Mouse (Mus musculus) frontal cortex, postnatal 36 days (tissue): ENCODE results near the gene Fgf16.

Experiments
- DNase-seq, 2 experiments: peaks; one replicate each; pipeline ENCODE4 v3.0.0; 2022; ENCODE audit warnings: low spot score in 2 of 2

The Fgf16 gene

DNA sequence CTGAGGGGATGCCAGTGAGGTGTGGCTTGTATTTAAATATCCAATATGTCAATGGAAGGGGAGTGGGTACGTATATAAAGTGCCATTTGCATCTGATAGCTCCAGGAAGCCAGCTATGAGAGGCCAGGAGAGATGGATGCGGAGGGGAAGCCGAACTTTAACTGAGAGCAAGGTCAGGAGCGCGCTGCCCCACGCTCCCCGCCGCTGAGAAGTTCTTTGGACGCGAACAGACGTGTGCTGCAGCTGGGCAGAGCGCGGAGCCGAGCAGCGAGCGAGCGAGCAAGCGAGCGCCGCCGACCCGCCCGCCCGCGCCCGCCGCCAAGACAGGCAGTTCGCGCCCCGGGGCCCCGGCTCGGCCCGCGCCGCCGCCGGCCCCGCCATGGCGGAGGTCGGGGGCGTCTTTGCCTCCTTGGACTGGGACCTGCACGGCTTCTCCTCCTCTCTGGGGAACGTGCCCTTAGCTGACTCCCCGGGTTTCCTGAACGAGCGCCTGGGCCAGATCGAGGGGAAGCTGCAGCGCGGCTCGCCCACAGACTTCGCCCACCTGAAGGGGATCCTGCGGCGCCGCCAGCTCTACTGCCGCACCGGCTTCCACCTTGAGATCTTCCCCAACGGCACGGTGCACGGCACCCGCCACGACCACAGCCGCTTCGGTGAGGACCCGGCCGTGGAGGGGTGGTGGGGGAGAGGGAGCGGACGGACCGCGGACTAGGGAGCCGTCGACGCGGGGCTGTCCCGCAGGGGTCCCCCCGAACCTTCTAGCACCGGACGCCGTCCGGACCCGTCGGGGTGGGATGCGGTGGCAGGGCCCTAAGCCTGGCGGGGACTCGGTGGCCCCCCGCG lies at the start of gene Fgf16:
Gene Fgf16 (plus strand): TSS at position 118 of the 843 bp plus-strand sequence.
- no peak for DNase-seq

DNA sequence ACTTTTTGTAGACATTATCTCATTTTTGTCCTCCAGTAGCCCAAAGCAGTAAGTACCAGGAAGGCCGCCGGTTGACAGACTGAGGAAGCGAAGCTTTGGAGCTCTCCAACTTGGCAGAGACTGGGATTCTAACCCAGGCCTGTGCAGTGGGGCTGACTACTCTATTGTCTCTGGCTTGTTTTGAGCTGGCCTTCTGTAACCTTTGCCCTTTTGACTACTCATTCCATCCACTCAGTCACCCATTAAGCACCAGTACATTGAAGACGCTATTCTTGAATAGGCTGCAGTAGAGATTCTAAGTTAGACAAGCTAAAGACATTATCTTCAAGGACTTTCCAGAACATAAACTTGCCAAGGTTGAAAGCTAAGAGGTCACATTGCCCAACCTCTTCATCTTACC lies 49.3 kb upstream of the Fgf16 start:
- DNase-seq, result no peak

DNA sequence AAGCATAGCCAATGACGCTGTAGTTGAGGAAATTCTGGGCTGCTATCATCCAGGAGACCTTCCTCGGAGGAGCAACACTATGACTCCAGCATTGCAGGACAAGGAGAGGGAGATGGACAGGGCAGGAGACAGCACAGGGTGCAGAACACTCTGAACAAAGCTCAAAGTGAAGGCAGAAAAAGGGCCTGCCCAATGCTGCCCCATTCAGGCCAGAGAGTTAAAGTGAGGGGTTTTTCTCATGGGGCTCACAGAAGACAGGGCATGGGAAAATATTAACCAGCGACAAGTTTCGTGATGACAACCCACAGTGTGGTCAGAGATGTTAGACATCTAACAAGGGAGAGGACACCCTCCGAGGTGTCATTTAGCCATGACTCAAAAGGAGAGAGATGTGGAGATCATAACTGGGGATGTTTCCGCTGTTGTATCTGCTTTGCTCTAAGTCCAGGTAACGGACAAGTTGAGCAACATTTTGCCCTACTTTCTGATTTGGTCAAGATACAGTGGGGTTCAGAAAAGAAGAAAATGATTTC lies 48.2 kb upstream of the Fgf16 start:
- no peak for DNase-seq

DNA sequence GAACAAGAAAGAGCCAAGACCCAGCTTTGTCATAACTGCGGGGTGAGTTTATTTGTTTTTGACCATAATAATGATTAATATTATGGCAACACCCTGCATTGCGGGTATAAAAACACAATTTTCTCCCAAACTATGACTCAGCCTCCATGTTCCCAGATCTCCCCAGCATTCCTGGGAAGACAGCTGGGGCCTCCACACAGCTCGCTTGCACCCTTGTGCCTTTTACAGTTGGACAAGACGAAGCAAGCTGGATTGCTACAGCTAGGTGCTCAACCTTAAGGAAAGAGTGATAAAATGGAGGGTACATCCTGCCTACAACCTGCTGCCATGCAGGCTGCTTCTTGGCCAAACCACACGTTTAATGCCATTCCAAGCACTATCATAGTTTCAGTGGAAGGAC lies 45.7 kb upstream of the Fgf16 start:
- DNase-seq, result no peak

DNA sequence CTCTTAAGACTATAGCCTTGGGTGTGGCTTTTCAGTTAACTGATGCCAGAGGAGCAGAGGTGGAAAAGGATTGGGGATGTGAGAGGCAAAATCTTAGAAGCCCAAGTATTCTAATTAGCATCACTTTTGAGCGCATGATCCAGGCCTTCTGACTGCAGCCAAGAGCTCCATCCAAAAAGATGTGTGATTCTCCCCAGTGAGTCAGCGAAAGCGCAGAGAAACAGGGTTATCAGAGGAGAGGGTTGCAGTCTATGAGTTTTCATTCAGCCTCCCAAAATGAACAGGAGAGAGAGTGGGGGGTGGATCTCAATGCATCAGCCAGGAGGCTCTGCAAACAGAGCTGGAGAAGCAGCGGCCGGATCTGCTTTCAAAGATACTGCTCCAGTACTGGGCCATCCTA lies 45.1 kb upstream of the Fgf16 start:
- DNase-seq, result peak; percentile 1 to 9

DNA sequence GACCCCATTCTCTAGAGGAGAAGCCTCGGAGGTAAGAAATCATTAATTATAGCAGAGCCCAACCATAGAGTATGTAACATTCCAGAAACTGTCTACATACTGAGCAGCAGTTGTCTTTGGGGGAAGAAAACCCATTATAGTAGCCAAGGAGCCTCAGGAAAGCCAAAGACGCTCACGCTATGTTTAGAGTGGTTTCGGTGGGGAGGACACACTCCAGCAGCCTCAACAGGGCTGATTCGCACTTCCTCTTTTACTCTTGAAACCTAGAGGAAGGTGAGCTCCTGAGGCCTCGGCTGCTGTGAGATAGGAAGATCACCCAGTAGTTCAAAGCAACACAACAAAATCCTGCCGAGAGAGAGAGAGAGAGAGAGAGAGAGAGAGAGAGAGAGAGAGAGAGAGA lies 39.9 kb upstream of the Fgf16 start:
- no peak for DNase-seq

DNA sequence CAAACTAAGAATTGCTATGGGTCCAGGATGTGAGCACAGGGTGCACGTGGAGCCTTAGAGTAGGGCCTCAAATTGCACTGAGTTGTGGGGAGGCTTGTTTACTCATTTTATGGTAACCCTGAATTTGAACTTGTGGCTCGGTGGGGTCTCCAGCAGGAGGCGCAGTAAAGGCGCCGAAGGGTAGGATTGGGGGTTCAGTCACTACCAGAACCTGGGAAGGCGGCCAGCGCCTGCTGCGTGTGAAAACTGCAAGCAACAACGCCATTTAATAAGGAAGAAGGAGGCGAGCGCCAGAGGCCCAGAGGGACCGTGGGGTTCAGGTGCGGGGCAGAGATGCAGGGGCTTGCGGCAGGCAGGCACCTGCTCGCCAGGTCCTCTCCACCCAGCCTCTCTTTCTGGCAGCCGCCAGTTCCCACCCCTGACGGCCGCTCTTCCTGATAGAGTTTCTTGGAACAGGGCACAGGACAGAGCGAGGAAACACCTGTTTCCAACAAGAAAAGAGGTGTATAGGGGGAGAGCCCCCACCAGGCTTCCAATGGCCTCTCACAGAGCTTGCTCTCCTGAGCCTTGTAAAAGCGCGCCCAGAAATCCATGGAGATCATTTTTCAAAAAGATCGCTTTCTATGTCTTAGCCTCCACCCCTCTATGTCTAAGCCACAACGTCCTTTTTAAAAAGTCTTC lies 1.1 kb upstream of the Fgf16 start:
- no peak for DNase-seq

DNA sequence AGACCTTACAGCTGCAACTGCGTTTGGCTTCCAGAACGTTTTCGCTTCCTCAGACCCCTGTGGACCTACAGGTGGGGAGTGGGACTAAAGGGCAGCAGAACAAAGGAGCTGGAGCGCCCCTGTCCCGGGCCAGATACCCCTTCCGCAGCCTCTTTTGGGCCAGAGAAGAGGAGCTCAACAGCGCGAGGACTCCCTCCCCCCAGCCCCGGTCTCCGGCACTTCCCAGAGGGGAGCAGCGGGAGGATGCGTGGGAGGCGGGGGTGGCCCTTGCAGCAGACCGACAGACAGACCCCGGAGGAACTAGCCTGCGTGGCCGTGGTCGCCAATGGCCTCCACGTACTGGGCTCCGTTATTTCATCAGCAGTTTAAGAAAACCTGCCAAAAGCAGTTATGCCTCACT lies 467 bp upstream of the Fgf16 start:
- no peak for DNase-seq

DNA sequence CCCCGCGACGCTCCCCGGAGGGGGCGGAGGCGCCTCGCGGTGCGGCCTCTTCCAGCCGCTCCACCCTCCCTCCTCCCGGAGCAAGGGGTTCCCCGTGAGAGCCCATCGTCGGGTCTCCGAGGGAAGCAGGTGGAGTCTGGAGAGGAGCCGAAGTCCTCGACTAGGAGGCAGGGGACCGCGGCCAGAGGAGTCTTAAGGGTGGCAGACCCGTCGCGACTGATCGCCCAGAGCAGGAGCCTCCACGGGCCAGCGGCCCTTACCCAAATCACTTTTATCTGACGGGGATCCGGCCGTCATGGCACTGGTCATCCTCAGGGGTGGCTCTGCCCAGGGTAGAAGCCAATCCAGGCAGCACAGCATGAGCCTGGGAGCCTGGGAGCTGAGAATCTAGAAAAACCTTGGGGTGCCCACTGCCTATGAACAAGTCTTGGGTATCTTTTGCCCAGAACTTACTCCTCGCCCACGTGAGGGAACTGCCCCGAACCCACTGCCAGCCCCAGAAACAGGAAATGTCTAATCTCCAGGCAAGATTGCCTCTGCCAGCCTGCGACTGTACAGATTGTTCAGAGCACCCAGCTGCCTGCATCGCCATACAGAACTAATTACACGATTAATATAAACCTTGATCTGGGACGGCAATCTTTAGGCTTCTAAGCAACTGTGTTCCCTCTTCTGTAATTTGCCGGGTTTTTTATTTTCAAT lies 1.1 kb downstream of the Fgf16 start:
- no peak for DNase-seq

DNA sequence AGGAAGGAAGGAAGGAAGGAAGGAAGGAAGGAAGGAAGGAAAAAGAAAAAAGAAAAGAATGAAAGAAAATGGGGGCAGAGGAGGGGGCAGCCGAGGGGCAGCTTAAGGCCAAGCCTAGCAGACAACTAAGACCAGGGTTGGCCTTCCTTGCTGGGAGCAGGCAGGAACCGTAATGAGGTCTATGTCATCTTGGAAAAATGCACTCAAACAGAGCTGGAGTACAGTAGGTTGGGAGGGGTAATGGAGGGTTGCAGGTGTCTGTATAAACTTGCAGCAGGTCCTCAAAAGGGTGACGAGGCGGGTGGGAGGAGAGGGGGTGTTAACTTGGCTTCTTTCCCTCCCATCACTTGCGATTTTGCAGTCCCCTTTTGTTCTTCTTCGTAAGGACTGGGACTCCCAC lies 1.9 kb downstream of the Fgf16 start:
- DNase-seq, result no peak

DNA sequence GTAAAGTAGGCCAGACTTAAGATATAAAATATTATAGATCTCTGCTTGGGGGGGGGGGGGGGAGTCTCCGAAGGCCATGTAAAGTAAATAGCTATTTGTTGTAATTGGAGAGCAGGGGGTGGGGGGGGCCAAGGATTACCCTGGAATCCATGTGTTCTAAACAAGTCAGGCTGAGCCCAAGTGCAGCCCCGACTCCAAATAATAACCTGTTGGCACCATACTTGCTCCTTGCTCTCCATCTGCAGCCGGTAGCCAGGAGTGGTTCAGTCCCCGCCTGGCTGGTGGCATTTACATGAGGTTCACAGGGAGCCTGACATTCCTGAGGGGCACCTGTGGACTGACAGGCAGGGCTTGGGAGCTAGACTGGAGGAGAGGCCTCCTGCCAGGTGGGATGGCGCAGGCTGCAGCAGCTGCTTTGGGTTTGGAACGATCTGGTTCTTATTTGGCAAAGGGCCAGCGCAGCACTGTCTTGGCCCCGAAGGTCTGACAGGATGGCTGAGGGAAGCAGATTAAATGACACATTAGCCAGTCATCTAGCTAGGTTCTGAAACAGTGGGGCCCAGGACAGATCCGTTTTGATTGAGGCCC lies 3.2 kb downstream of the Fgf16 start:
- DNase-seq, result no peak

DNA sequence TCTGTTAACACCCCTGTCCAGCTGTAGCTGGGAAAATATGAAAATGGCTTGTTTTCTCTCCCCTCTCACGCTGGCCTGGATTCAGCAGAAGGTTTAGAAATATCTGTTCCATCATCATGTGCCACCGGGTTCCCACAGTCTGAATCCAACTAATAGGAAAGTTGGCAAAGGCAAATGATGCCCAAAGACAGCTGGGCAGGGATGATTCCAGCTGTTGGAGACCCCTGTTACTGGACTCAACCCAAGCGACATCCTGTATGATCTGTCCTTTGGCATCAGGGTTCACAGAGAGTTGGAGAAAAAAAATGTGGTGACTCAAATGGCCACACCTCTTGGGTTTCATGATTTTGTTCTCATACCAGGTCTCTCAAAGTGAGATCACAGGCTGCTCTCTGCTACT lies 3.9 kb downstream of the Fgf16 start:
- DNase-seq, result no peak

DNA sequence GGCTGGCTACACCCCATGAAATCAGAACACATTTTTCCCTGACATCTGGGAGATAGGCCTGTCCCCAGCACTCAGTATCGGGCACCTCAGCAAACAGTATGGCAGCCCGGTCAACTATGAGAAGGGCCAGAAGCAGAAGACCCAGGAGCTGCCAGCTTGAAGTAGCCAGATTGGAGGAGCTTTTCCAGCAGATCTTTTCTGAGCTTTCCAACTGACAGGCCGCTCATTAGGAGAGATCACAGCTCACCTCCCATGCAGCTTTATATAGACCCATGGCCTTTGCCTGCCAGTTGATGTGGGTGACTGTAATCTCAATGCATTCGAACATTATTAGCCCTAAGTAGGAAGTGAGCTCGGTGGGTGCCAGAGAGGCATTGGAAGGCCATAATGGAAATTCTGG lies 9.2 kb downstream of the Fgf16 start:
- DNase-seq, result no peak

DNA sequence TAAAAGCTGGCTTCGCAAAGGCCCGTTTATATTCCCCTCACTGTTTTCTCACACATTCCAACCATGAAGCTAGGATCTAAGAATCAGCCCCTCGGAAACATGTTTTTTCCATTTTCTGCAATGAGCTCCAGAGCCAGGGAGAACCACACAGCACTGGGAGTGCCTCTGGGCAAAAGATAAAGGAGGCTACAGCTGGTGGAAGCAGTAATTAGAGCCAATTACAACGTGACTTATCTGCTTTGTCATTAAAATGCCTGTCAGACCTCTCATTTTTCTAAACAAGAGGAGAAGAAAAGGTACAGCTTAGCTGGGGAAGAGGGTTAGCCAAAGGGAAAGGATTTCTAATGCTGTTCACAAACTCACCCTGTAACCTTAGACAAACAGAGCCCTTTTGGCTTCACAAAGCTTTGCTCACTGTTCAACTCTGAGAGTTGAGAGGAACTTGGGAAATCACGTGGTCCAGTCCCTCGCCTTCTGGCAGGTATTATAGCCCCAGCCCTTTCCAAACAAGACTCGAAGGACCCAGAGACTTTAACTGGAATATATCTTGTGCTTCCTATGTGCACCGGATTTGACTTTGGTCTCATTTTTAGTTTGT lies 30.8 kb downstream of the Fgf16 start:
- DNase-seq, result no peak

DNA sequence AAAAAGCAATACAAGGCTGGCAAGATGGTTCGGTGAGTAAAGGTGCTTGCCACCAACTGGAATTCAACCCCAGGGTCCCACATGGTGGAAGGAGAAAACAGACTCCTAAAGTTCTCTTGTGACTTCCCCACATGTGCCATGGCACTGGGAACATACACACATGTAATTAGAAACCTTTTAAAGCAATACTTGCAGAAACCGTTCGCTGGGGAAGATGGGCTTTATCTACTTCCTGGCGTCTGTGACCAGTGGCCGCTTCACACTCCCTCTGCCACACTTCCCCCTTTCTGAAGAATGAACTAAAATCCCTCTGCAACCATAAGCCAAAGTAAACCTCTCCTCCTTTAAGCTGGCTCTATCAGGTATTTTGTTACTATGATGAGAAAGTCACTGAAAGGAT lies 60.4 kb downstream of the Fgf16 start:
- DNase-seq, result no peak
